Mouse (Mus musculus) cerebellum, adult 2 months (tissue): ENCODE measurements around the gene Psmc3.

Source experiments
- CTCF ChIP-seq: fragments of 200-500 bp; IDR thresholded peaks from 2 replicates; pipeline ENCODE4 v1.5.1; 2011; ENCODE audit warnings: low read depth, mild to moderate bottlenecking, control low read depth, low read length, moderate library complexity, borderline replicate concordance; ENCODE audit not compliant: insufficient read depth
- POLR2A ChIP-seq: fragments of 200-500 bp; IDR thresholded peaks from 2 replicates; pipeline ENCODE4 v1.6.1; 2011; ENCODE audit warnings: low read length, control low read depth, borderline replicate concordance; ENCODE audit not compliant: insufficient read depth

DNA sequence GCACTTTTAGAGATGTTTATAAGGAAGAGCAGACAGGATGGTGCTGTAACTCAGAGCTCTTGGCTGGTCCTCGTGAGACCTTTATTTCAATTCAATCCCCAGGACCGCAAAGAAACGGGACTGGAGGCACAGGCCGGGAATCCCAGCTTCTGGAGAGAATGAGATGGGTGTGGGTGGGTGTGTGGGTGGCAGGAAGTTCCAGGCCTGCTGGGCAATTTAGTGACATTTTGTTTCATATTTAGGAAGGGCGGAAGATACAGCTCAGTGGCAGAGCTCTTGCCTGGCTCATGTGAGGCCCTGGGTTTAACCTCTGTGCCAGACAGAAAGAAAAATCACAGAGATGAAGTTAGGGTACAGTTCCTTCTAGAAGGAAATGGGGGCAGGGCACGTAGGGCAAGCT is 36.4 kb downstream of the Psmc3 start:
- no peak for TF ChIP-seq CTCF
- no peak for TF ChIP-seq POLR2A
